Mouse (Mus musculus) G1E (cell line): ENCODE measurements at regions not wholly inside any gene's neighbourhood (a gene's known extent, or its start where the extent isn't known, plus 50 kb on each side); places are given as distances from the start of the nearest gene placed in this dataset.

Experiments
- CTCF ChIP-seq: IDR thresholded peaks from 2 replicates; pipeline ENCODE4 v1.5.1; 2012; ENCODE audit warnings: low read depth, low read length, inconsistent platforms, mixed read lengths
- GATA1 ChIP-seq: IDR thresholded peaks from 2 replicates; pipeline ENCODE4 v1.6.1; 2012; ENCODE audit warnings: borderline replicate concordance, low read length, inconsistent platforms, mixed read lengths
- POLR2AphosphoS5 ChIP-seq: IDR thresholded peaks from 2 replicates; pipeline ENCODE4 v1.6.1; 2012; ENCODE audit warnings: low read depth, low read length, inconsistent platforms; ENCODE audit not compliant: insufficient replicate concordance

- TF ChIP-seq CTCF (no peak), GATA1 (no peak), POLR2AphosphoS5 (no peak)
Observed at GRCm38 (mm10) chr12:97895981-97896380, 363.3 kb downstream of the Galc start.
